Mouse (Mus musculus): ENCODE measurements around the gene T. TPM values are rescaled to one million over a fixed set of nuclear protein-coding genes. Genes with fewer than 3 reads are reported as not detected.

The T gene
- 0.52 TPM in 1 of 2 replicates, not detected in the other for total RNA-seq (2014; rRNA removed)
- polyA plus RNA-seq (2015; fragmentation: Nextera tagmentation; extraction: Ambion mirVana) = 0.31 and 0.44 TPM in 2 replicates

GRCm38 (mm10) chr17:8433978-8434960, at the start of gene T:
Gene T, plus strand, starts transcription at chr17:8434423.
- H3K4me2 ChIP-seq (ENCODE audit: low read depth, low read length) = peak within 1 kb of the TSS; percentile 48
- no peaks in the 10 kb centered on the region for H3K9me3 ChIP-seq (ENCODE audit: low read length)
- H3K27me3 ChIP-seq (ENCODE audit: insufficient read depth, low read length) = peaks cover 88% of the 10 kb centered on the region
- no peak for TF ChIP-seq CTCF (IDR thresholded peaks at IDR 0.05; ENCODE audit: low read depth)
- no peaks in the 10 kb centered on the region for H3K4me1 ChIP-seq (ENCODE audit: insufficient read depth, low read length)
- 1% methylated on average over 62 of the region's 65 CpGs for WGBS
- no peak within 1 kb of the TSS for H3K27ac ChIP-seq
- DNase-seq (ENCODE audit: low spot score) (no peak), ATAC-seq (no peak)
- H3K4me3 ChIP-seq (ENCODE audit: low read length) = peak within 1 kb of the TSS; percentile 28
- no peak within 1 kb of the TSS for H3K9ac ChIP-seq (replicated peaks; ENCODE audit: low read length)
- no peaks in the 10 kb centered on the region for H3K36me3 ChIP-seq (ENCODE audit: insufficient read depth, low read length)

- Histone ChIP-seq H3K4me2 (ENCODE audit: low read depth, low read length) (no peak overlapping the region), H3K9me3 (ENCODE audit: low read length) (0 out of 2 replicates have a peak, but pooled peaks cover 2% of the 10 kb centered on the region), H3K9ac (replicated peaks; ENCODE audit: low read length) (no peak overlapping the region), H3K27me3 (ENCODE audit: insufficient read depth, low read length) (0 out of 2 replicates have a peak, but pooled peaks cover 11% of the 10 kb centered on the region), H3K4me3 (ENCODE audit: low read length) (no peak overlapping the region), H3K27ac (no peak overlapping the region), H3K4me1 (ENCODE audit: insufficient read depth, low read length) (no peaks in the 10 kb centered on the region), H3K36me3 (ENCODE audit: insufficient read depth, low read length) (no peaks in the 10 kb centered on the region)
- no peak for DNase-seq (ENCODE audit: low spot score)
- 90% methylated on average over 2 of the region's 2 CpGs for WGBS
- TF ChIP-seq CTCF (IDR thresholded peaks at IDR 0.05; ENCODE audit: low read depth) = no peak
- no peak for ATAC-seq
Measured at GRCm38 (mm10) chr17:8385441-8385840, 48.8 kb upstream of the T start.

DNA sequence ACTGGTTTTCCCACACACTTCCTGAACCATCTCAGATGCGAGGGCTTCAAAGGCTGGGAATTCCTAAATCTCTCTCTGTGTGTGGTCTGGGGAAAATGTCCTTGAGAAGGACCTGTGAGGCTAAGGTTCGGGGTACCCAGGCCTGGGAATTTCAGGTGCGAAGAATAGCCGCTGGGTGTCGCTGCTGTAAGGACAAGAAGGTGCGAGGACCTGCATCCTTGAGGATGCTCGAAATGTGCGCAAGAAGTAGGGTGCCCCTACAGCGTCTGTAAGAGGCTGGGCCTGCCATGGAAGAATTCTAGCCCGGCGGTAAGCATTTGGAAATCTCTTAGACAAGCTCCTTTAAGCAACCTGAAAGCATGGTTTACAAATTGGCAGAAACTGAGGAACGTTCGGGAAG, 45.8 kb upstream of the T start:
- DNase-seq (ENCODE audit: low spot score) (peak; percentile 82), ATAC-seq (peak; percentile 61)
- TF ChIP-seq CTCF (IDR thresholded peaks at IDR 0.05; ENCODE audit: low read depth) = peak; percentile 78
- peak overlapping the region; percentile 63 for H3K4me2 ChIP-seq (ENCODE audit: low read depth, low read length)
- peak overlapping the region; percentile 36 for H3K4me3 ChIP-seq (ENCODE audit: low read length)
- 3% methylated on average over 13 of the region's 13 CpGs for WGBS
- H3K27me3 ChIP-seq (ENCODE audit: insufficient read depth, low read length) = 0 out of 2 replicates have a peak, but pooled peaks cover 11% of the 10 kb centered on the region
- no peaks in the 10 kb centered on the region for H3K4me1 ChIP-seq (ENCODE audit: insufficient read depth, low read length)
- H3K9me3 ChIP-seq (ENCODE audit: low read length) = no peaks in the 10 kb centered on the region
- H3K9ac ChIP-seq (replicated peaks; ENCODE audit: low read length) = peak overlapping the region; percentile 40
- H3K36me3 ChIP-seq (ENCODE audit: insufficient read depth, low read length) = no peaks in the 10 kb centered on the region
- H3K27ac ChIP-seq = 0 out of 2 replicates have a peak overlapping the region, but pooled peaks have one; percentile 9

GRCm38 (mm10) chr17:8388990-8389789, 45.0 kb upstream of the T start:
- Histone ChIP-seq H3K4me2 (ENCODE audit: low read depth, low read length) (peak overlapping the region; percentile 63), H3K4me1 (ENCODE audit: insufficient read depth, low read length) (no peaks in the 10 kb centered on the region), H3K36me3 (ENCODE audit: insufficient read depth, low read length) (no peaks in the 10 kb centered on the region), H3K27me3 (ENCODE audit: insufficient read depth, low read length) (0 out of 2 replicates have a peak, but pooled peaks cover 11% of the 10 kb centered on the region), H3K4me3 (ENCODE audit: low read length) (peak overlapping the region; percentile 36), H3K27ac (peak overlapping the region; percentile 9; the same call in 1 of the 2 replicates), H3K9ac (replicated peaks; ENCODE audit: low read length) (peak overlapping the region; percentile 40), H3K9me3 (ENCODE audit: low read length) (no peaks in the 10 kb centered on the region)
- 4% methylated on average over 28 of the region's 28 CpGs for WGBS
- TF ChIP-seq CTCF (IDR thresholded peaks at IDR 0.05; ENCODE audit: low read depth) = no peak
- ATAC-seq = peak; percentile 52
- DNase-seq (ENCODE audit: low spot score) = peak; percentile 30

DNA sequence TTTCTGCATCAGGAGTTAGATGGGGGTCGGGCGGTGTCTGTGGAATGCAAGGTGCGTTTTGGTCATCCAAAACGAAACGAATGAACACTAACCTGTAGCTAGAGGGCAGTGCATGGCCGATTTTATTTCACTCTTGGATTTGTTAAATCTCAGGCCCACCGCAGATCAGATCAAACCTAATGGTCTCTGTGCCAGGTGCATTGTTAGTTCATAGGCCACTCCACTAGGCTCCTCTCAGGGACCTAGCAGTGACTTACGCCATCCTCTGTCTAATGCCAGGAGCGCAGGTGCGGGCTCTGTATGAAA, 44.5 kb upstream of the T start:
- WGBS = 9% methylated on average over 10 of the region's 10 CpGs
- 0 out of 2 replicates have a peak, but pooled peaks cover 11% of the 10 kb centered on the region for H3K27me3 ChIP-seq (ENCODE audit: insufficient read depth, low read length)
- H3K4me2 ChIP-seq (ENCODE audit: low read depth, low read length) = peak overlapping the region; percentile 63
- H3K9me3 ChIP-seq (ENCODE audit: low read length) = no peaks in the 10 kb centered on the region
- H3K27ac ChIP-seq = 0 out of 2 replicates have a peak overlapping the region, but pooled peaks have one; percentile 9
- no peaks in the 10 kb centered on the region for H3K4me1 ChIP-seq (ENCODE audit: insufficient read depth, low read length)
- H3K36me3 ChIP-seq (ENCODE audit: insufficient read depth, low read length) = no peaks in the 10 kb centered on the region
- DNase-seq (ENCODE audit: low spot score) (peak; percentile 55), ATAC-seq (peak; percentile 66; the same call in 1 of the 2 replicates)
- no peak for TF ChIP-seq CTCF (IDR thresholded peaks at IDR 0.05; ENCODE audit: low read depth)
- peak overlapping the region; percentile 36 for H3K4me3 ChIP-seq (ENCODE audit: low read length)
- peak overlapping the region; percentile 40; the same call in 1 of the 2 replicates for H3K9ac ChIP-seq (replicated peaks; ENCODE audit: low read length)

GRCm38 (mm10) chr17:8390487-8390886, 43.7 kb upstream of the T start:
- no peak overlapping the region for H3K4me2 ChIP-seq (ENCODE audit: low read depth, low read length)

More at GRCm38 (mm10) chr17:8390487-8390886, 43.7 kb upstream of the T start:
- Histone ChIP-seq H3K27ac (no peak overlapping the region), H3K9ac (replicated peaks; ENCODE audit: low read length) (no peak overlapping the region), H3K9me3 (ENCODE audit: low read length) (no peaks in the 10 kb centered on the region), H3K36me3 (ENCODE audit: insufficient read depth, low read length) (no peaks in the 10 kb centered on the region), H3K27me3 (ENCODE audit: insufficient read depth, low read length) (0 out of 2 replicates have a peak, but pooled peaks cover 11% of the 10 kb centered on the region), H3K4me3 (ENCODE audit: low read length) (no peak overlapping the region), H3K4me1 (ENCODE audit: insufficient read depth, low read length) (no peaks in the 10 kb centered on the region)
- 67% methylated on average over 4 of the region's 4 CpGs for WGBS
- ATAC-seq = no peak
- TF ChIP-seq CTCF (IDR thresholded peaks at IDR 0.05; ENCODE audit: low read depth) = no peak
- DNase-seq (ENCODE audit: low spot score) = no peak

Measured in hindbrain, postnatal 0 days (tissue).